Mouse (Mus musculus): ENCODE results near the gene Pcbd2. TPM values are rescaled to one million over a fixed set of nuclear protein-coding genes. Genes with fewer than 3 reads are reported as not detected.

Pcbd2 gene
- polyA plus RNA-seq, 1 experiment from 2014 or later, result 30.4 TPM

- H3K4me3 ChIP-seq, result no peak overlapping the region
- no peaks in the 10 kb centered on the region for H3K9me3 ChIP-seq
- H3K36me3 ChIP-seq, result no peaks in the 10 kb centered on the region
- 84% methylated on average over 6 of the region's 6 CpGs for WGBS
- no peak overlapping the region for H3K27ac ChIP-seq
- peaks cover 14% of the 10 kb centered on the region for H3K27me3 ChIP-seq (ENCODE audit: insufficient read depth, poor library complexity, severe bottlenecking)
- peaks cover 8% of the 10 kb centered on the region; the same call in 1 of the 2 replicates for H3K4me1 ChIP-seq (replicated peaks)
- DNase-seq (ENCODE audit: low spot score), result no peak
Measured at GRCm38 (mm10) chr13:55814834-55815233, 87.7 kb downstream of the Pcbd2 start.

GRCm38 (mm10) chr13:55822499-55822898 lies 95.3 kb downstream of the Pcbd2 start:
- Histone ChIP-seq H3K36me3 (no peaks in the 10 kb centered on the region), H3K27me3 (ENCODE audit: insufficient read depth, poor library complexity, severe bottlenecking) (peaks cover 79% of the 10 kb centered on the region), H3K4me3 (no peak overlapping the region), H3K4me1 (replicated peaks) (peaks cover 27% of the 10 kb centered on the region), H3K27ac (no peak overlapping the region), H3K9me3 (no peaks in the 10 kb centered on the region)
- DNase-seq (ENCODE audit: low spot score), result no peak
- WGBS, result 57% methylated on average over 5 of the region's 5 CpGs

- no peaks in the 10 kb centered on the region for H3K9me3 ChIP-seq
- no peak overlapping the region for H3K4me3 ChIP-seq
- no peak overlapping the region for H3K27ac ChIP-seq
- WGBS, result 6% methylated on average over 10 of the region's 10 CpGs
- no peaks in the 10 kb centered on the region for H3K36me3 ChIP-seq
- H3K27me3 ChIP-seq (ENCODE audit: insufficient read depth, poor library complexity, severe bottlenecking), result peaks cover 90% of the 10 kb centered on the region
- peaks cover 30% of the 10 kb centered on the region for H3K4me1 ChIP-seq (replicated peaks)
- peak; percentile 30 for DNase-seq (ENCODE audit: low spot score)
Measured at GRCm38 (mm10) chr13:55824151-55824945, 97.2 kb downstream of the Pcbd2 start.

GRCm38 (mm10) chr13:55825245-55825681 lies 98.1 kb downstream of the Pcbd2 start:
- Histone ChIP-seq H3K4me3 (peak overlapping the region; percentile 28), H3K27ac (0 out of 2 replicates have a peak overlapping the region, but pooled peaks have one; percentile 1), H3K36me3 (no peaks in the 10 kb centered on the region), H3K9me3 (no peaks in the 10 kb centered on the region), H3K27me3 (ENCODE audit: insufficient read depth, poor library complexity, severe bottlenecking) (peaks cover 98% of the 10 kb centered on the region), H3K4me1 (replicated peaks) (peaks cover 35% of the 10 kb centered on the region)
- under 1% methylated on average over 32 of the region's 32 CpGs for WGBS
- peak; percentile 65 for DNase-seq (ENCODE audit: low spot score)

- under 1% methylated on average over 56 of the region's 56 CpGs for WGBS
- Histone ChIP-seq H3K9me3 (no peaks in the 10 kb centered on the region), H3K4me3 (no peak overlapping the region), H3K27me3 (ENCODE audit: insufficient read depth, poor library complexity, severe bottlenecking) (peaks cover 98% of the 10 kb centered on the region), H3K4me1 (replicated peaks) (peaks cover 44% of the 10 kb centered on the region), H3K27ac (no peak overlapping the region), H3K36me3 (no peaks in the 10 kb centered on the region)
- peak; percentile 67 for DNase-seq (ENCODE audit: low spot score)
Measured at GRCm38 (mm10) chr13:55826008-55826671, 99.0 kb downstream of the Pcbd2 start.

Other genes starting within 250 kb of the Pcbd2 start
- gene Dbn1, start 239.3 kb upstream of the Pcbd2 start, polyA plus RNA-seq (2016; fragmentation: Nextera tagmentation; extraction: Ambion mirVana), result 420 and 518 TPM in 2 replicates
- 194 and 221 TPM in 2 replicates for gene Pdlim7, start 213.7 kb upstream of the Pcbd2 start, polyA plus RNA-seq (2016; fragmentation: Nextera tagmentation; extraction: Ambion mirVana)
- gene Dok3, start 198.1 kb upstream of the Pcbd2 start, polyA plus RNA-seq (2016; fragmentation: Nextera tagmentation; extraction: Ambion mirVana), result 3.5 and 3.9 TPM in 2 replicates
- gene Ddx41, start 190.7 kb upstream of the Pcbd2 start, polyA plus RNA-seq (2016; fragmentation: Nextera tagmentation; extraction: Ambion mirVana), result 85.2 and 88.2 TPM in 2 replicates
- gene Fam193b, start 156.2 kb upstream of the Pcbd2 start, polyA plus RNA-seq (2016; fragmentation: Nextera tagmentation; extraction: Ambion mirVana), result 63.7 and 64.3 TPM in 2 replicates
- gene Tmed9, start 153.6 kb upstream of the Pcbd2 start, polyA plus RNA-seq (2016; fragmentation: Nextera tagmentation; extraction: Ambion mirVana), result 102 and 112 TPM in 2 replicates
- 32.2 and 39.9 TPM in 2 replicates for gene B4galt7, start 127.5 kb upstream of the Pcbd2 start, polyA plus RNA-seq (2016; fragmentation: Nextera tagmentation; extraction: Ambion mirVana)
- gene Caml, start 104.4 kb upstream of the Pcbd2 start, polyA plus RNA-seq (2016; fragmentation: Nextera tagmentation; extraction: Ambion mirVana), result 55.0 and 60.9 TPM in 2 replicates
- gene Ddx46, start 92.3 kb upstream of the Pcbd2 start, polyA plus RNA-seq (2016; fragmentation: Nextera tagmentation; extraction: Ambion mirVana), result 27.1 and 38.2 TPM in 2 replicates
- 42.2 and 50.0 TPM in 2 replicates for gene B230219D22Rik, start 34.2 kb upstream of the Pcbd2 start, polyA plus RNA-seq (2016; fragmentation: Nextera tagmentation; extraction: Ambion mirVana)
- gene Txndc15, start 12.7 kb upstream of the Pcbd2 start, polyA plus RNA-seq (2016; fragmentation: Nextera tagmentation; extraction: Ambion mirVana), result 75.1 and 84.9 TPM in 2 replicates
- gene Catsper3, start 57.2 kb downstream of the Pcbd2 start, polyA plus RNA-seq (2016; fragmentation: Nextera tagmentation; extraction: Ambion mirVana), result not detected in 2 replicates
- 0.47 and 0.80 TPM in 2 replicates for gene Pitx1, start 108.8 kb downstream of the Pcbd2 start, polyA plus RNA-seq (2016; fragmentation: Nextera tagmentation; extraction: Ambion mirVana)

All from hindbrain, embryonic 10.5 days (tissue).